Mouse (Mus musculus) testis, adult 2 months (tissue): ENCODE measurements around the gene Rcn1.

ENCODE experiments used
- CTCF ChIP-seq: fragments of 200-500 bp; IDR thresholded peaks from 2 replicates; pipeline ENCODE4 v1.5.1; 2012; ENCODE audit warnings: low read depth, mild to moderate bottlenecking, inconsistent platforms, low read length, moderate library complexity; ENCODE audit not compliant: control insufficient read depth, insufficient read depth, insufficient replicate concordance
- POLR2A ChIP-seq: fragments of 200-500 bp; IDR thresholded peaks from 2 replicates; pipeline ENCODE4 v1.6.1; 2012; ENCODE audit warnings: low read depth, mild to moderate bottlenecking, inconsistent platforms, low read length, moderate library complexity; ENCODE audit not compliant: control insufficient read depth

- TF ChIP-seq POLR2A, result no peak
- no peak for TF ChIP-seq CTCF
Observed at GRCm38 (mm10) chr2:105417663-105418062, 18.5 kb upstream of the Rcn1 start.
